Mouse (Mus musculus): ENCODE measurements around the gene Gm20532. TPM values are rescaled to one million over a fixed set of nuclear protein-coding genes. Genes with fewer than 3 reads are reported as not detected.
A peak's percentile ranks its signal among the peaks of the same experiment; 100 is the strongest.
"Not testable (repeated sequence)": the region's sequence is repeated elsewhere in the genome, so short reads cannot be mapped to it uniquely, and the experiment has no call there.

The Gm20532 gene
- polyA plus RNA-seq, 1 experiment from 2014 or later, result 0.22 TPM

GRCm38 (mm10) chr2:26643942-26644341 lies 57.5 kb downstream of the Gm20532 start:
- H3K27ac ChIP-seq, result no peak overlapping the region
- no peaks in the 10 kb centered on the region for H3K36me3 ChIP-seq (ENCODE audit: inconsistent target)
- H3K79me2 ChIP-seq (ENCODE audit: inconsistent target), result peaks cover 10% of the 10 kb centered on the region
- WGBS (ENCODE audit: missing documents), result 44% methylated on average over 2 of the region's 2 CpGs
- H3K4me3 ChIP-seq (ENCODE audit: inconsistent target), result no peak overlapping the region

- Histone ChIP-seq H3K27ac (no peak overlapping the region), H3K36me3 (ENCODE audit: inconsistent target) (no peaks in the 10 kb centered on the region), H3K4me3 (ENCODE audit: inconsistent target) (no peak overlapping the region), H3K79me2 (ENCODE audit: inconsistent target) (no peaks in the 10 kb centered on the region)
- WGBS (ENCODE audit: missing documents), result 7% methylated on average over 3 of the region's 3 CpGs
Measured at GRCm38 (mm10) chr2:26646643-26647293, 60.3 kb downstream of the Gm20532 start.

GRCm38 (mm10) chr2:26654687-26655086 lies 68.2 kb downstream of the Gm20532 start:
- no peak overlapping the region for H3K4me3 ChIP-seq (ENCODE audit: inconsistent target)
- no peaks in the 10 kb centered on the region for H3K36me3 ChIP-seq (ENCODE audit: inconsistent target)
- no peaks in the 10 kb centered on the region for H3K79me2 ChIP-seq (ENCODE audit: inconsistent target)
- H3K27ac ChIP-seq, result peak overlapping the region; percentile 94; the same call in 1 of the 2 replicates
- WGBS (ENCODE audit: missing documents), result 67% methylated on average over 1 of the region's 1 CpGs

- Histone ChIP-seq H3K27ac (peak overlapping the region; percentile 94), H3K79me2 (ENCODE audit: inconsistent target) (no peaks in the 10 kb centered on the region), H3K36me3 (ENCODE audit: inconsistent target) (no peaks in the 10 kb centered on the region), H3K4me3 (ENCODE audit: inconsistent target) (no peak overlapping the region)
- WGBS (ENCODE audit: missing documents), result 50% methylated on average over 2 of the region's 2 CpGs
Measured at GRCm38 (mm10) chr2:26657426-26657825, 71.0 kb downstream of the Gm20532 start.

- WGBS (ENCODE audit: missing documents), result 0% methylated on average over 7 of the region's 20 CpGs
- Histone ChIP-seq H3K36me3 (ENCODE audit: inconsistent target) (no peaks in the 10 kb centered on the region), H3K27ac (no peak overlapping the region; the same call in 1 of the 2 replicates), H3K4me3 (ENCODE audit: inconsistent target) (no peak overlapping the region; the same call in 1 of the 2 replicates), H3K79me2 (ENCODE audit: inconsistent target) (no peaks in the 10 kb centered on the region)
Measured at GRCm38 (mm10) chr2:26661143-26661752, 74.8 kb downstream of the Gm20532 start.

GRCm38 (mm10) chr2:26661768-26662508 lies 75.5 kb downstream of the Gm20532 start:
- Histone ChIP-seq H3K36me3 (ENCODE audit: inconsistent target) (no peaks in the 10 kb centered on the region), H3K4me3 (ENCODE audit: inconsistent target) (no peak overlapping the region; the same call in 1 of the 2 replicates), H3K79me2 (ENCODE audit: inconsistent target) (no peaks in the 10 kb centered on the region), H3K27ac (no peak overlapping the region)
- 64% methylated on average over 26 of the region's 29 CpGs for WGBS (ENCODE audit: missing documents)

- H3K4me3 ChIP-seq (ENCODE audit: inconsistent target), result no peak overlapping the region
- 93% methylated on average over 11 of the region's 13 CpGs for WGBS (ENCODE audit: missing documents)
- H3K36me3 ChIP-seq (ENCODE audit: inconsistent target), result no peaks in the 10 kb centered on the region
- no peak overlapping the region for H3K27ac ChIP-seq
- H3K79me2 ChIP-seq (ENCODE audit: inconsistent target), result no peaks in the 10 kb centered on the region
Measured at GRCm38 (mm10) chr2:26662509-26662882, 76.1 kb downstream of the Gm20532 start.

- H3K79me2 ChIP-seq (ENCODE audit: inconsistent target), result no peaks in the 10 kb centered on the region
- no peak overlapping the region for H3K27ac ChIP-seq
- WGBS (ENCODE audit: missing documents), result 86% methylated on average over 10 of the region's 10 CpGs
- no peaks in the 10 kb centered on the region for H3K36me3 ChIP-seq (ENCODE audit: inconsistent target)
- H3K4me3 ChIP-seq (ENCODE audit: inconsistent target), result no peak overlapping the region
Measured at GRCm38 (mm10) chr2:26663112-26663511, 76.7 kb downstream of the Gm20532 start.

- WGBS (ENCODE audit: missing documents), result 89% methylated on average over 1 of the region's 1 CpGs
- not testable (repeated sequence) for H3K4me3 ChIP-seq (ENCODE audit: inconsistent target); H3K36me3 ChIP-seq (ENCODE audit: inconsistent target); H3K27ac ChIP-seq; H3K79me2 ChIP-seq (ENCODE audit: inconsistent target)
Measured at GRCm38 (mm10) chr2:26663551-26663950, 77.1 kb downstream of the Gm20532 start.

GRCm38 (mm10) chr2:26668746-26669145 lies 82.3 kb downstream of the Gm20532 start:
- H3K27ac ChIP-seq, result no peak overlapping the region

GRCm38 (mm10) chr2:26671182-26671581 lies 84.7 kb downstream of the Gm20532 start, which contains the start of gene Lcn4:
TSS of gene Lcn4 (minus strand) at chr2:26671282.
- Histone ChIP-seq H3K4me3 (ENCODE audit: inconsistent target) (no peak within 1 kb of the TSS), H3K79me2 (ENCODE audit: inconsistent target) (no peaks in the 10 kb centered on the region), H3K27ac (no peak within 1 kb of the TSS), H3K36me3 (ENCODE audit: inconsistent target) (no peaks in the 10 kb centered on the region)
- no CpG with 5 or more reads among the region's 3 CpGs for WGBS (ENCODE audit: missing documents)

More at GRCm38 (mm10) chr2:26668746-26669145, 82.3 kb downstream of the Gm20532 start:
- H3K79me2 ChIP-seq (ENCODE audit: inconsistent target), result no peaks in the 10 kb centered on the region
- no peak overlapping the region for H3K4me3 ChIP-seq (ENCODE audit: inconsistent target)
- H3K36me3 ChIP-seq (ENCODE audit: inconsistent target), result no peaks in the 10 kb centered on the region

Other genes with a start within 250 kb of the Gm20532 start
- 8.0 to 12.6 TPM (median 11.1 TPM) in 3 replicates for gene Dnlz, start 234.5 kb upstream of the Gm20532 start, polyA plus RNA-seq (2018)
- 18.0 to 43.4 TPM (median 33.0 TPM) in 3 replicates for gene Card9, start 225.7 kb upstream of the Gm20532 start, polyA plus RNA-seq (2018)
- gene Snapc4, start 206.0 kb upstream of the Gm20532 start, polyA plus RNA-seq (2018), result 6.3 to 12.1 TPM (median 9.3 TPM) in 3 replicates
- gene Entr1, start 197.3 kb upstream of the Gm20532 start, polyA plus RNA-seq (2018), result 47.5 to 55.2 TPM (median 47.7 TPM) in 3 replicates
- 35.0 to 66.1 TPM (median 49.1 TPM) in 3 replicates for gene Pmpca, start 197.3 kb upstream of the Gm20532 start, polyA plus RNA-seq (2018)
- gene Inpp5e, start 177.4 kb upstream of the Gm20532 start, polyA plus RNA-seq (2018), result 7.1 to 9.4 TPM (median 9.3 TPM) in 3 replicates
- gene Sec16a, start 141.4 kb upstream of the Gm20532 start, polyA plus RNA-seq (2018), result 37.5 to 46.9 TPM (median 42.2 TPM) in 3 replicates
- gene Notch1, start 70.0 kb upstream of the Gm20532 start, polyA plus RNA-seq (2018), result 7.4 to 12.5 TPM (median 11.5 TPM) in 3 replicates
- gene Egfl7, start 6.6 kb upstream of the Gm20532 start, polyA plus RNA-seq (2018), result 0.33 to 1.4 TPM (median 1.2 TPM) in 3 replicates
- 26.9 to 35.7 TPM (median 35.5 TPM) in 3 replicates for gene Agpat2, start 17.8 kb downstream of the Gm20532 start, polyA plus RNA-seq (2018)
- gene Fam69b, start 41.8 kb downstream of the Gm20532 start, polyA plus RNA-seq (2018), result 0.51 TPM in 1 of 3 replicates, not detected in the others
- not detected in 3 replicates for gene Lcn4, start 84.6 kb downstream of the Gm20532 start, polyA plus RNA-seq (2018)

Measured in macrophage (primary cell).